Mouse (Mus musculus): ENCODE measurements around the gene Csf3r. TPM values are rescaled to one million over a fixed set of nuclear protein-coding genes. Genes with fewer than 3 reads are reported as not detected.

Gene Csf3r
- total RNA-seq (2012; rRNA removed): not detected in 2 replicates
- total RNA-seq (2014; rRNA removed): not detected in 2 replicates
- polyA plus RNA-seq (2012; ENCODE audit: insufficient read length, low read depth): not detected in 2 replicates

DNA sequence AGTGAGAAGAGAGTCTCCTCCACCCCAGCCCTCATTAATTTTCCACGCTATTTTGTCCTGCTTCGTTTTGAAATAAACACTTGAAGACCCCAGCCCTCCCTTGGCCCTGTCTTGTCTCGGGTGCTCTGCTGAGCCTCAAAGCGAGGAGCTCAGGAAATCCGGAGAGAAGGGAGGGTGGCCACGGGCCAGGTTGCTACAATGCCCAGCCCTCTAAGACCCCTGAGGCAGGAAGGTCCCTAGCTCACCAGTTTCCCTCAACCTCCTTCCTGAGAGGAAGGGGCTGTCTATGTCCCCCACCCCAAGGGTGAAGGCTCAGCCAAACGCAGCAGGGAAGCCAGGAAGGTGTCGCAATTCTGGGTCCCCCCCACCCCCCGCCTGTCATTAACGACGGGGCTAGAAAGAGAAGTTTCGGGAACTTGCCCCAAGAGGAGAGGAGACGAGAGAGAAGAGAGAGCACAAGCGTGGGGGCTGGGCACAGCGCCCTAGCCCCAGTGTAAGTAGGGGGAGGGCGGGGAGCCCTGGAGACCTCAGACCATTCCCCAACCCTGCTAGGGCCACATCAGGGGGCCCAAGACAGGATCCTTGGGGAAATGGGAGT is at the start of gene Csf3r:
Gene Csf3r (plus strand): TSS at position 248 of the 598 bp plus-strand sequence.
- no peak for DNase-seq (ENCODE audit: extremely low read depth)
- Histone ChIP-seq H3K36me3 (replicated peaks in 1 of 2; ENCODE audit: control insufficient read depth in 1 of 2, insufficient read depth in 1 of 2, low read length in 1 of 2) (no peaks in the 10 kb centered on the region), H3K4me1 (ENCODE audit: control insufficient read depth in 1 of 2, insufficient read depth in 2 of 2) (peaks cover 0 to 4% of the 10 kb centered on the region in 2 experiments; a peak in 2 of 4 replicates), H3K4me3 (replicated peaks in 1 of 3; ENCODE audit: low read depth in 2 of 3, low read length in 2 of 3, poor library complexity in 1 of 3) (no peak within 1 kb of the TSS), H3K27me3 (replicated peaks) (peaks cover 26% of the 10 kb centered on the region), H3K27ac (ENCODE audit: insufficient read depth, low read depth) (no peak within 1 kb of the TSS), H3K4me2 (ENCODE audit: insufficient read depth, low read depth, poor library complexity, severe bottlenecking) (no peak within 1 kb of the TSS), H3K9me3 (replicated peaks; ENCODE audit: low read length) (no peaks in the 10 kb centered on the region), H3K79me2 (replicated peaks; ENCODE audit: control insufficient read depth, extremely low read depth, insufficient read depth, poor library complexity, severe bottlenecking) (no peaks in the 10 kb centered on the region), H3K9ac (ENCODE audit: insufficient read depth, low read depth) (no peak within 1 kb of the TSS)
- dilution Hi-C loops (cut with MboI; ENCODE audit: extremely low pct_ligation_motif_present, extremely low pct_unique_long_range_greater_than_20kb, low sequenced_read_pairs) (no loop called here), in situ Hi-C loops (cut with MboI; ENCODE audit: low pct_ligation_motif_present, low pct_unique_long_range_greater_than_20kb, low sequenced_read_pairs) (no loop called here)
- TF ChIP-seq ZKSCAN1 (IDR thresholded peaks at IDR 0.05; ENCODE audit: borderline replicate concordance, low read depth, low read length) (no peak), KAT2A (IDR thresholded peaks at IDR 0.05; ENCODE audit: insufficient replicate concordance, low read length) (no peak), TBP (conservative IDR thresholded peaks at IDR 0.05; ENCODE audit: low read depth, low read length) (no peak), RCOR1 (conservative IDR thresholded peaks at IDR 0.05; ENCODE audit: low read depth, low read length) (no peak), MEF2A (IDR thresholded peaks at IDR 0.05; ENCODE audit: borderline replicate concordance, low read depth, low read length) (no peak), SMC3 (IDR thresholded peaks at IDR 0.05; ENCODE audit: low read depth, low read length) (no peak), EP300 (IDR thresholded peaks at IDR 0.05; ENCODE audit: low read length) (no peak), ETS1 (conservative IDR thresholded peaks at IDR 0.05; ENCODE audit: low read depth, low read length) (no peak)

- Histone ChIP-seq H3K27me3 (replicated peaks) (peaks cover 56% of the 10 kb centered on the region), H3K4me1 (ENCODE audit: control insufficient read depth in 1 of 2, insufficient read depth in 2 of 2) (peaks cover 0 to 3% of the 10 kb centered on the region in 2 experiments; a peak in 1 of 4 replicates), H3K4me3 (replicated peaks in 1 of 3; ENCODE audit: low read depth in 2 of 3, low read length in 2 of 3, poor library complexity in 1 of 3) (no peak overlapping the region), H3K27ac (ENCODE audit: insufficient read depth, low read depth) (no peak overlapping the region), H3K9ac (ENCODE audit: insufficient read depth, low read depth) (no peak overlapping the region), H3K4me2 (ENCODE audit: insufficient read depth, low read depth, poor library complexity, severe bottlenecking) (peak overlapping the region; percentile 29; the same call in 1 of the 2 replicates), H3K36me3 (replicated peaks in 1 of 2; ENCODE audit: control insufficient read depth in 1 of 2, insufficient read depth in 1 of 2, low read length in 1 of 2) (no peaks in the 10 kb centered on the region), H3K79me2 (replicated peaks; ENCODE audit: control insufficient read depth, extremely low read depth, insufficient read depth, poor library complexity, severe bottlenecking) (no peaks in the 10 kb centered on the region), H3K9me3 (replicated peaks; ENCODE audit: low read length) (peaks cover 3% of the 10 kb centered on the region)
- DNase-seq (ENCODE audit: extremely low read depth): peak; percentile 24
- in situ Hi-C loops (cut with MboI; ENCODE audit: low pct_ligation_motif_present, low pct_unique_long_range_greater_than_20kb, low sequenced_read_pairs) (no loop called here), dilution Hi-C loops (cut with MboI; ENCODE audit: extremely low pct_ligation_motif_present, extremely low pct_unique_long_range_greater_than_20kb, low sequenced_read_pairs) (no loop called here)
- TF ChIP-seq EP300 (IDR thresholded peaks at IDR 0.05; ENCODE audit: low read length): no peak
- TF ChIP-seq MEF2A (IDR thresholded peaks at IDR 0.05; ENCODE audit: borderline replicate concordance, low read depth, low read length): no peak
- TF ChIP-seq CHD2 (IDR thresholded peaks at IDR 0.05; ENCODE audit: low read length): no peak
- TF ChIP-seq CTCF (conservative IDR thresholded peaks at IDR 0.05 in 1 of 2, IDR thresholded peaks at IDR 0.05 in 1 of 2; ENCODE audit: low read depth in 2 of 2, low read length in 2 of 2): no peak
- TF ChIP-seq NRF1 (IDR thresholded peaks at IDR 0.05; ENCODE audit: low read depth, low read length): no peak
- no peak for TF ChIP-seq UBTF (IDR thresholded peaks at IDR 0.05; ENCODE audit: low read depth, low read length)
- no peak for TF ChIP-seq ETS1 (conservative IDR thresholded peaks at IDR 0.05; ENCODE audit: low read depth, low read length)
- TF ChIP-seq E2F4 (IDR thresholded peaks at IDR 0.05; ENCODE audit: insufficient replicate concordance, low read depth, low read length): no peak
- TF ChIP-seq USF2 (conservative IDR thresholded peaks at IDR 0.05; ENCODE audit: low read depth, low read length): no peak
Observed at GRCm38 (mm10) chr4:125977768-125978167, 46.6 kb upstream of the Csf3r start.
